Mouse (Mus musculus): ENCODE measurements at regions not wholly inside any gene's neighbourhood (a gene's known extent, or its start where the extent isn't known, plus 50 kb on each side); places are given as distances from the start of the nearest gene placed in this dataset.

DNA sequence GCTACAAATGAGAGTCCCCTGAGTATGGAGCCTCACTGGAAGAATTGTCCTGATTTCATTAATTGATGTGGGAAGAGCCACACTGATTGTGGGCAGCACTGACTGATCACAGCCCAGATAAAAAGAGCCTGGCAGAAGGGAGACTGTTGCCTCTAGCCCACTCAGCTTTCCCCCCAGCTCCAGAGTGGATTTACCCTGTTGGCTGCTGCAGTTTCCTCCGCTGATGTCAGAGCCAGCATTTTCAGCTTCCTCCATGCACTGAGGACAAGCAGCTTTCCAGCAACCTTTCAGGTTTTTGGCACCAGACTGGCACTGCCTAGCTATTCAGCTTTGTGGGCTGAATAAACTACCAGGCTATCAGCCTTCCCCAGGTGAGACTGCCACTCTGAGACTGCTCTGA, 65.9 kb upstream of the Man1a2 start:
- TF ChIP-seq POLR2A (IDR thresholded peaks at IDR 0.05; ENCODE audit: low read depth, low read length) (no peak), CTCF (conservative IDR thresholded peaks at IDR 0.05; ENCODE audit: insufficient read depth, insufficient read length, low read depth, low read length) (no peak)
